Mouse (Mus musculus) spleen, postnatal 4 days (tissue): ENCODE results near the gene Atxn7l1.

Source experiments
- DNase-seq, 2 experiments: peaks; one replicate each; pipeline ENCODE4 v3.0.0; 2022; ENCODE audit warnings: low spot score in 2 of 2

The Atxn7l1 gene

DNA sequence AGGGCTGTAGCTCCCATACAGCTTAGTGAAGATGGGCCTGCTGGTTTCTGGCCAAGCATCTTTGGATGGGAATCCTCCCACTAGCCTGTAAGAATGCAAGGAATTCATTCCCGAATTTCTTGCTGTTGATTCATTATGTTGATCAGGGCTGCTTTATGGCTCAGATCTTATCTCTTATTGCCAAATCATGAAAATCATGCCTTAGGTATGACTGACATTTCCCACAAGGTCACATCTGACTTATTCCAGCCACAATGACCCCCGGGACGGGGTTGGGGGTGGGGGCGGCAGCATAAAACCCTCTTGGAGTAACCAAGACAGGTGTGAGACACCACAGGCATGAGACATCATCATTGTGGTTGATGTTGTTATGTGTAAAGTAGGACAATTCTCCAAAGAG is 34.4 kb downstream of the Atxn7l1 start:
- DNase-seq: no peak

DNA sequence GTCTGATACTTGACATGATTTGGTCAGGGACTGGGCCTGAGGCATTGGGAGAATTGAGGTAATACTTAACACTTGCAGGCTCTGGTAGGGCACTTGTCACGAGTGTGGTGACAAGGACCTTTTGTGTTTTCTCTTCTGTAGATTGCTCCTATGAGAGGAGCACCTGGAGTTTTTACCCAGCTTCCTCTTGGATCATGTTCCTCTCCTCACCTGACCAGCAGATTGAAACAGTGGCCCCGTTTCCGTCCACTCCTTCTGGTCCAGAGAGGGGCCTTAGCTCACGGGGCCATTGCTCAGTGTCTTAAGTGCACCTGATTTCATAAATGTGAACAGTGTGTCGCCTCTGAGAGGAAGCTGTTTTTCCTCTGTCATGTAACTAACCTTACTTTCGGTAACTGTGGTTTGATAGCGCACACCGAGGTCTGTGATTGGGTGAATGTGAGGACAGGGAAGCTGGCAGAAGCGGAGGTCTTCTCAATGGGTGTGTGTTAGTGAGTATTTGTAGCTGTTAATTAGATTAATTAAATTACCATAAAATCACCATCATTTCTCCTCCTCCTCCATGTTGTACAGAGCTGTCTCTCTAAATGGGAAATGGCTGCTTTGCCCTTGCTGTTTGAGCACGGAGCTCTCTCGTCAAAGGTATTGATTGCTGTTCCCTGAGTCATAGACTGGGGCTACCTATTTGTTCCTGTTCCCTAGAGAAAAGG is 35.1 kb downstream of the Atxn7l1 start:
- no peak for DNase-seq

DNA sequence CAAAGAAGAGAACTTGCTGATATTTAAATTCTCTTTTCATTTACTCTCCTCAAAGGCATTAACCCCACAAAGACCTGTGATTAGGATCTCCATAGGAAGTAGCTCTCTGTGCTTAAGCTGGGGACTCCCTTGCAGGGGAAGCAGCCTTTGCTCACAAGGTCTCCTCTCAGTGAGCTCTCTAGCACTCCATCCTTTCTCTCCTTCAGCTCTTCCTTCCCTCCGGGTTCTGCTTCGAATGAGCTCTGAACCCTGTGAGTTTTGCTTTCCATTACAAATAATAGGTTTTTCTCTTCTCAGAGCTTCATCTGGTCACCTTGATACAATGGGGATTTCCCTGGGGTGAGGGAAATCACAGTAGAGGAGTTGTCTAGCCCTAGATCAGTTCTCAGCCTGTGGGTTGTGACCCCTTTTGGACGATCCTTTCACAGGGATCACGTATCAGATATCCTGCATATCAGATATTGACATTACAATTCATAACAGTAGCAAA is 35.7 kb downstream of the Atxn7l1 start:
- DNase-seq: no peak

DNA sequence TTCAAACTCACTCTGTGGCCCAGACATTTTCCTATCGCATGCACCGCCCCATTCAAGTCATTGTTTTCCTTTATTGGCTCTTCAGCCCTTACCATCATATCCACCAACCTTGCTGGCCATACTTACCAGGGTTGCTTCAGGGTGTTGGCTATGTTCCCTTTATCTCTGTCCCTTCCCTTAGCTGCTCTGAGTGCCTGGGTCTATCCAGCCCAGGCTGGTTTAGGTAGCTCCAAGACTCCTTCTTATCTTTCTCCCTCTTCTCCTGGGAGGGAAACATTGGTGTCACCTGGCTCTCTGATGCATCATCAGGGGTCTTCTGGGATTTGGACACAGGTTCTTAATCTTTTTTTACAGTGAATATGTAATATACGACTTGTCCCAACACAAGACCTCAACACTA is 36.6 kb downstream of the Atxn7l1 start:
- no peak for DNase-seq

DNA sequence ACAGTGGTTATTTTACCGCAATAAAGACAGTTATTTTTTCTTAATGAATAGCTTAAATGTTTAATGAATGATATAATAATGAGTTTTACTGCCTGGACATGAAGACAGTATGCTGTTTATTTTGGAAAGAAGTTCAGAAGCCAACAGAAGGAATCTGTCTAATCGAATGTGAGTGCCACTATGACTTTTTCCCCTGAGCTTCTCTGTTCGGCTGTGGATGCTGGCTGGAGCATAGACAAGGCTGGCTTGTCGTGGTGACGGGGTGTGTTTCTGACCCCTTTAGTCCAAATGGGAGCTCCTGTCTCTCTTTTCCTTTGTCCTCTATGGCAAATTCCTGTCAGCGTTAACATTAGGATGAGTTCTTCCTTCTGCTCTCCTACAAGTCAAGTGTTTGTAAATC is 37.6 kb downstream of the Atxn7l1 start:
- DNase-seq: no peak

DNA sequence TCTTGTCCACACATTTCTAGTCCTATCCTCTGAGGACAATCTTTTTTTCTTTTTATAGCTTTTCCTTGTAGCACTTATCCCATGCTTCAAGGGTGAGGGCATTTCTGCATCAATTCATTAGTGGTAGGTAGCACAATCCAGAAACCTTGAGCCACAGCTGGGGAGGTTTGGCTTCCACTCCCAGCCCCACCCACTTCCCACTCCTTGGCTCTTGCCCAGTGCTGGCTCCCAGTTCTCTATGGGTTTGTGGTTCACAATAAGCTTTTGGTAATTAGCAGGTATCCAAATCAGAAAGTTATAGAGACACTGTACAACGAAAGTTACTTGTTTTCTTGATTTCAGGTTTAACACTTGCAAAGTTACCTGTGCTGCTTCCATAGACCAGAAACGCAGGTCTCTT is 38.8 kb downstream of the Atxn7l1 start:
- DNase-seq: no peak

DNA sequence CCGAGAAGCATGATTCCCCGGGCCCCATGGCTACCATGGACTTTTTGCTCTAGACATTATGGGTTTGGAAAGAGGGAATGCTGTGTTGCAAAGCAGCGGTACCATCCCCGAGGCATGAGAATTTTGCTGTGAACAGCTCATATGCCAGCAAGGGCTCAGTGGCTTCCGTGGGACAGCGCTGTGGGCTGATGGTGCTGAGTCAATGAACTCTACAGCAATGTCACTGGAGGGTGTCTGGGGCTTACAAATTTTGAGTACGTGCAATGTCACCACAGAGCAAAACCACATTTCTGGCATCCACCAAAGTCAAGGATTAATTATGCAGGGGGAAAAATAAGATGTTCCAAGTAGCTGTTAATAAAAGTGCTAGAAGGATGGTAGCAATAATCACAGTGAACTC is 42.6 kb downstream of the Atxn7l1 start:
- DNase-seq: no peak

DNA sequence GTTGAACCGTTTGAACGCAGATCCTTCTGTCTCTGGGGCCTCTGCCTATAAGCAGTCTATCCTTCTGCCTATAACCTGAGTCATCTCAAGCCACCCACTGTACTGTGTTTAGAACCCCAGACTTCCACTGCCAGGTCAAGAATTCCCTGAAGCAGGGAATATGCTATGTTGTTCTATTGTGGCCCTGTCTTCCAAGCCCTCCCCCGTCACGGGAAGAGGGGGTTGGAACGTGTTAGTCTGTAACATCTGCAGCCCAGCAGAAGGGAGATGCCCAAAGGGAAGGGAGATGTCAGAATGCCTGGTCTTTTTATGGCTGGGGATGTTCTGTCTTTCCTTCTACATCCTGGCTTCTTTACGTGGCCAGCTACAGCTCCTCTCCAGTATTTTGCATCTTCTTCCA is 43.1 kb downstream of the Atxn7l1 start:
- DNase-seq: no peak

DNA sequence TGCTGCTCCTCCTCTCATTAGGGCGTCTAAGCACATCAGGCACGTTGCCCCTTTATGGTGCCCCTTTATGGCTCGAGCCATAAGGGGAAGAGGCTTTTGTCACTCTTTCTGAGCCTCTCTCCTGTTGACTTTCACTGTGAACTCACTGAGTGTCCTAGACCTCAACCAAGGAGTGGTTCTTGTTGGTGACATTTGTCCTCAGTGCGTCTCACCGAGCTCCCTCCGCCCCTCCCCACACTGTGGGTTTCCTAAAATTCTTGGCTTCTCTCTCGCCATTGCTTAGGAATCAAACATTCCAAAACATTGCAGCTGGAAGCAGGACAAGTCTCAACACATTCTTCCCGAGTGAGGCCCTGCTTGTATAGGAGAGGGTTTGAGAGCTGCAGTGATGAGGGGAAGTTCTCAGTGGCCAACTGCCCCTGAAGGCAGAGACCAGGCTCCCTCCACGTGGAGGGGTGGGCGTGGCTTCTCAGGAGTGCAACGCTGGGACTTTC is 46.0 kb downstream of the Atxn7l1 start:
- DNase-seq: no peak

DNA sequence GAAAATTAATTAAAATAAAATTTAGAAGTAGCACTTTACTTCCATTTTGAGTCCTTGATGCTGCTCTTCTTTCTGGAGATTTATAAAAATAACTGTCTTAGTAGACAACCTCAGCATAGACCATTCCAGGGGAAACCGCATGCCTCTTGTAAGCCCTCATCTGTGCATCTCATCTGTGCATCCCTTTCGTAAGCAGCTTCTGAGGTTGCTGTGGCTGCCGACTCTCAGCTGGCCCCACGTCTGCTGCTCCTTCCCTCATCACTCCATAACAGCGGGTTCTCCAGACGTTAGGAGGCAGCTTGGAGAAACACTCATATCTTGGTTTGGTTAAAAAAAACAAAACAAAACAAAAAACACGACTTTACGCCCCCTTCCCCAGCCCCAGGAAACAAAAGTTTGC is 47.7 kb downstream of the Atxn7l1 start:
- no peak for DNase-seq

DNA sequence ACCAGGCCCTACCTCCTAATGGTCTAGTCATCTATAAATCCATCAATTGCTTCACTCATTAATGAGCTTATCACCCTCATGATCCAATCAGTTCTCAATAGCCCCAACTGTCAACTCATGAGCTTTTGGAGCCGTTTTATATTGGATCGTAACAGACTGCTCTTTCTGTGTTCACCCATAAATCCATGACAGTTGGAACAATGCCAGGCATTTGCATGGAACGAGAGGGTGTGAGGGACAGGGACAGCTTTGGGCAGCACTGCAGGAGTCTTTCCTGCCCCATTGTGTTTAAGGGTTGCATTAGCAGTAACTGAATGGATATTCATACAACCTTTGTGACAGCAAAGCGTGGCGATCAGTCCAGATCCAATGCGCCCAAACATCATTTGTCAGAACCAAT is 49.8 kb downstream of the Atxn7l1 start:
- DNase-seq: no peak

DNA sequence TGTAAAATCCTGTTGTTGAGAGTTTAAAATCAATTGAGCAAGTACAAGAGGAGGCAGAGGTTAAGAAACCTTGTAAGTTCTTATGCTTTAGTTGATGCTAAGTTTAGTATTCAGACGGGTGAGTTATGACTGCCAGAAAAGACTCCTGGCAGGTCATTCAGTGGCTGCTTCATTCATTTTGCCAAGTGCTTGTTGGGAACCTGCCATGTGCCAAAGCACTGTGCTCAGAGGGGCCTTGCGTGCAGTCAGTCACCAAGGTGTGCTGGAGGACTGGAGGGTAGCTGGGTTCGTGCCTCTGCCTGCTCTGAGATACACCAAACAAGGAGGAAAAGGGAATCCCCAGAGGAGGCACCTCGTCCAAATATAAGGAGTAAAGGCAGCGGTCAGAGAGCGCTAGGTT is 50.3 kb downstream of the Atxn7l1 start:
- DNase-seq: no peak

DNA sequence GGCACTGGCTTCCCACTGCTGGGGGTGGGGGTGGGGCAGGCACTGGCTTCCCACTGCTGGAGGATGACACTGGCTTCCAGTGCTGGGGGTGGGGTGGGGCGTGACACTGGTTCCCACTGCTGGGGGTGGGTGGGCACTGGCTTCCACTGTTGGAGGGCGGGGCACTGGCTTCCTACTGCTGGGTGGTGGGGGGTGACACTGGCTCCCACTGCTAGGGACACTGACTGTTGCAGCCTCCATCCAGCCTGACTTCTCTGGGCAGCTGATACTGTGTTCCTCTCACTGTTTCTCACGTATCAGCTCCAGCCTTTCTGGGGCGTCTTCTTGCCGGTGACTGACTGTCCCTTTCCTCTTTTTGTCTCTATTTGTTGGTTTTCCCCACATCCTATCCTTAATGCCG is 53.6 kb downstream of the Atxn7l1 start:
- DNase-seq: no peak

DNA sequence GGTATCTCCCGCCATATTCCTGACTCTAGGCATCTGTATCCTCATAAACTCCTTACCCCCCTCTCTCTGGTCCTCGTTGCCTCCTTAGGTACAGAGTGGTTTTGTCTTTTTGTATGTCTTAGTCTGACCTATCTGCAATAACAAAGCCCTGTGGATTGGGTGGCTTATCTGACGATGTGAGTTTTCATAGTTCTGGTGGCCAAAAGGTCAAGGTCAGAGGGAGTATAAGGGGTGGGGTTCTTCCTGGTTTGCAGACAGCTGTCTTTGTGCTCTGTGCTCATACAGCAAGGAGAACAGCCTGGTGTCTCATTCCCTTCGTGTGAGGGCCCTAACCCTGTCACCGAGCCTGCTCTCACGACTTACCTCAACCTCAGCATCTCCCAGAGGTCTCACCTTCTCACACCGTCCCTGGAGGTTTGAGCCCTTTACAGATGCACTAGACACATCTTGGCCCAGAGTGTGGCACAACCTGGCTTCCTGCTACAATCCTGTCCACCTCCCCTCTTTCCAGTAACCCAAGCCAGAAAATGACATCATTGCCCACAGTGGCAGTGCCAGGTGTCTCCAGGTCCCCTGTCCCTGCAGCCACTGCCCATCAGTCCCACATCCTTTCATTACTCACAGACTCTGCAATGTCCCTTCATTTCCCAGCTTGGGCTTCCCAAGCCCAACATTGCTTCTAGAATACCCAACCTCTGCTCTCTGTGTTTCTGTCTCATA is 54.2 kb downstream of the Atxn7l1 start:
- no peak for DNase-seq

DNA sequence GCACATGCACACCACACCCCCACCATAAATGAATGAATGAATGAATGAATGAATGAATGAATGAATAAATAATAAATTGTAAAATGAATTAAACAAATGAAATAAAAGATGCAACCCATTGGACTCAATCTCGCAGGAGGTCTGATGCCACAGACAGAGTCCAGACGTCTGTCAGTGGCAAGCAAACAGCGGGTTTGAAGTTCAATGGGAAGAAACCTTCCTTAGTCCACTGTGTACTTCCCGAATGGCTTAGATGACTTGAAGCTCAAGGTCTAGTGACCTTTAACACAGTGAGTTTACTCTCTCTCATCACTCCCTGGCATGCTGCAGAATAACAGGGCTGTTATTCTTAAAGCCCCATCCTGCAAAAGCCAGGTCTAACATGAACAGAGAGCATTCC is 57.8 kb downstream of the Atxn7l1 start:
- no peak for DNase-seq

DNA sequence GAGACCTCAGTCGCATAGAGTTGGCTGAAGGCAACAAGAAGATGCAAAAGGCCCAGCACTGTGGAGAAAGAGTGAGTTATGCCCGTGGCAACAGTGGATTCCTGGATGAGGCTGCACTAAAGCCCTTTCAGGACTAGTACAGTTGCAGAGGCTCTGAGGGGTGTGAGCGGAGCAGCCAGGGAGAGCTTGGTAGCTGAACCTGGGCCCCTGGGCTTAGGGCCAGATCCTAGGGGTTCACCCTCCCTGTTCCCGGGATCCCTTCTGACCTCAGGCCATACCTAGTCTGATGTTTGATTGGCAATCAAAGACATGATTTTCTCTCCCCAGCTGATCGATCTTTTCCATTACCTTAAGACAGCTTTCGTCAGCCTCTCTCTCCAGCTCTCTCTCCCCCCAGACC is 58.8 kb downstream of the Atxn7l1 start:
- DNase-seq: no peak

DNA sequence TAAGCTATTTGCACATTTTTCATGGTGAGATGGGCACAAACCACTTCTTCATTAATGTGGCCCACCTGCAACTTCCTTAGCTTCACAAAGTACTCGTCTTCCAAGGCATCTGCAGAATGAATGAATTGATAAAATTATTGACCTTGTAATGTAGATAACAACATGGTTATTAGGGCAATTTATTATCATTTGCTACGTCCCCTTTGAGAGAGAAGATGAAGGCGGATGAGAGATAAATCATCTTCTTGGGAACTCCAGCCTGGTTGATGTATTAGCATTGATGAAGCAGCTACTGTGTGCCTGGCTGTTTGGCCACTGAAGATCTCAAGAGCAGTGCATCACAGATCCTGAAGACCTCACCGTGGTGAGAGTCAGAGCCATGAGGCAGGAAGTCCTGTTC is 63.4 kb downstream of the Atxn7l1 start:
- no peak for DNase-seq

DNA sequence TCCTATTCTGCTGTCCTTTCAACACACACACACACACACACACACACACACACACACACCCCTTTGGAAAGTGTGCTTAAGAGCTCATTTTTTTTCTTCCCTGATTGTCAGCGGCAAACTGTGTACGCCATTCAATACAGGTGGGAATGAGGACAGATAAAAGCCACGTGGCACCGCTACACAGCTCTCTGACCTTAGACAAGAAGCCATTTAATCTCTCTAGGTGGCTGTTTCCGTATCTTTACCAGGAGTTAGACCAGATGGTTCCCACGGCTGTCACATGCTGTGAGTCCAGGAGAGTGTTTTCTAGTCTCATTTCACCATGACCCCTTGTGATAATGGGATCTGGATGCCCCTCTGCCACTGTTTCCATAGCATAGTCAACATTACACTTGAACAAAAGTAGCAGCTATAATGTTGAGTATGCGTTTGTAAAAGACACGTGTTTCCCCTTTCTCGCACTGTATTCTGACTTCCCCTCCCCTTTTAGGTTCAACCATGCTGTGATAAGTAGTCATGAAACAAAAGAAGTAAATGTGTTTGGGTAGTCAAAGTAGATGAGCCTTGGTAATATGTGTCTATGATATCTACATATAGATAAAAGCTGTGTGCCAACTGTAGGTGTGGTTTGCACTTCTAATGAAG is 70.8 kb downstream of the Atxn7l1 start:
- DNase-seq: no peak

DNA sequence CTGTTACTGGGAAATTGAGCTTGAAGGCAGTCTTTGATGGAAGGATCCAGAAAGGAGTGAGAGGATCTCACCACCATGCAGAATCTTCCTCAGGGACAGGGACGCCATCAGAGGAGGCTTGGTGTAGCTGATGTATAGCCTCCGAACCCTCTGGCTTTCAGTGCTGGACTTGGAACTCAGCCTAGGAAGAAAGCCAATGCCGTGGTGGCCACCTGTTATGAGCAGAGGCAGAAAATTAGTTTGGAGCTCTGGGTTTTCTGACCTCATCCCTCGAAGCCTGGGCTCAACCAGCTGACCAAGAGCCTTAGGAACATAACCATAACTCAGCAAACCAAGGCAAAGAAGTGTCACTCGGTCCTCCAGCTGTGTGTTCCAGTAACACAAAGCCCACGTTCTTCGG is 71.9 kb downstream of the Atxn7l1 start:
- no peak for DNase-seq

DNA sequence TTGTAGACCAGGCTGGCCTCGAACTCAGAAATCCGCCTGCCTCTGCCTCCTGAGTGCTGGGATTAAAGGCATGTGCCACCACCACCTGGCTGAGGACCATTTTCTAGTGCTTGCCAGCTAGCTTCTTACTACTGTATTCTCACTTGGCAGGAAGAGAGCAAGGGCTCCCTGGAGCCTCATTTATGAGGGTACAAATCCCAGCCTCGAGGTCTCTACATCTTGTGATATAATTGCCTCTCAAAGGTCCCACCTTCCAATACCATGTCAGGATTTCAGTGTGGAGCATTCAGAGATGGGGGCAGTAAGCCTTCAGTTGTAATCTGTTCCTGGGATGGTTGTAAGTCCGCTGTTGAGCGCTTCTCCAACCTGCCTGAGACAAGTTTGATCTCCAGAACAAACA is 72.6 kb downstream of the Atxn7l1 start:
- no peak for DNase-seq

DNA sequence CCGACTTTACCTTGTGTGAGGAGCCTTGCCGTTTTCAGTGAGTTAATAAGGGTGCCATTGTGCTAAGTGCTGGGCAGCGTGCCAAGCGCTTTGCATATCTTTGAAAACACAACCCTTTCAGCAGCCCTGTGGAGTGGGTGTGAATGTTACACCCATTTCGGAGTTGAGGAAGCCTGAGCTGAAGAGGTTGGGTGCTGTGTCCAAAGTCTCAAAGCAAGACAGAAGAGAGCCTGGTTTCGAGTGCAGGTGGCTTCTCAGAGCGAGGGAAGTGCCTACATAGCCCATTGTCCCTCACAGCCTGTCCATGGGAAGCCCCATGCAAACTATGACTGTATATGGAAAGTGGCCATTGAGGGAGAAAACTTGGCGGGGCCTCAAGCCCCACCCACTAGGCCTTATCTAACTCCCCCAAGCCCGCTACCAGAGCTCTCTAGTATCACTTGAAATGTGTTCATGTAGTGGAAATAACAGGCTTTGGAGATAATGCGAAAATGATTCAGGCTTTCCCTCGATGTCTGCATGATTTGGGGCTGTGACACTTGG is 73.1 kb downstream of the Atxn7l1 start:
- peak; percentile 80 to 88 for DNase-seq

DNA sequence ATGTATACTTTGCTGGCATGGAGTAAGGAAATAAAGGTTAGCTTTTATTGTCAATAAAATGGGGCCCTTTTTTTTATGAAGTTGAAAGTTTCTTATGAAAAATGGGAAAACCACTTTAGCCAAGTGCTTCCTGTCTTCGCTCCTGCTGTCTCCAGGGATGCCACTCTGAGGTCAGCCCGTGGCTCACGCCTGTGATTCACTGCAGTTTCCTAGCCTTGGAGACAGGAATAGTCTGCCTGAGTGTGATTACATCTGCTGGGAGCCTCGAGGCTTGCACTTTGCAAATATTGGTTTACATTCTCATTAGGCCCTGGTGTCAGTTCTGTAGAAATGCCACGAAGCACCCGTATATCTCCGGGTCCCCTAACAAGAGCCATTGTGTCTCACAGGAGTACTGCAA is 74.7 kb downstream of the Atxn7l1 start:
- DNase-seq: no peak

DNA sequence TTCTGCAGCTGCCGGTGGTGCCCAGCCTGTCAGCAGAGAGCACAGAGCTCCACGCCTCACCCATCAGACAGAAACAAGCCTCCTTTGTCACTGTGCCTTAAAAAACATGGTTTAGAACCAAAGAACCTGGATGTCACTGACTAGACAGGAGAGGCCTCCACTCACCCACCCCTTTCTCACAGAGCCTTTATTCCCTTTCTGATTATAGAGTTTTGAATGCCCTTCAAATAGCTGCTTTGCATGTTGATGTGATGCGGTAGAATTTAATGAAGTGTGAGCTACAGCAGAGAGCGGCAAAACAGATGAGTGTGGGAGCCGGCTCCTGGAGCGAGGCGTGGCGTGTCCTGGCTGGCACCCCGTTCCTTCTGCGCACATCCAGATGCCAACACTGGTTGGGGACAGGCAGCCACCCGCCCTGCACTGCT is 77.6 kb downstream of the Atxn7l1 start:
- no peak for DNase-seq
